Mouse (Mus musculus) kidney, adult 18-20 months (tissue): ENCODE results near the gene Kif21a.

Experiments
- DNase-seq: peaks from one replicate; pipeline ENCODE4 v3.0.0; 2021

The Kif21a gene

DNA sequence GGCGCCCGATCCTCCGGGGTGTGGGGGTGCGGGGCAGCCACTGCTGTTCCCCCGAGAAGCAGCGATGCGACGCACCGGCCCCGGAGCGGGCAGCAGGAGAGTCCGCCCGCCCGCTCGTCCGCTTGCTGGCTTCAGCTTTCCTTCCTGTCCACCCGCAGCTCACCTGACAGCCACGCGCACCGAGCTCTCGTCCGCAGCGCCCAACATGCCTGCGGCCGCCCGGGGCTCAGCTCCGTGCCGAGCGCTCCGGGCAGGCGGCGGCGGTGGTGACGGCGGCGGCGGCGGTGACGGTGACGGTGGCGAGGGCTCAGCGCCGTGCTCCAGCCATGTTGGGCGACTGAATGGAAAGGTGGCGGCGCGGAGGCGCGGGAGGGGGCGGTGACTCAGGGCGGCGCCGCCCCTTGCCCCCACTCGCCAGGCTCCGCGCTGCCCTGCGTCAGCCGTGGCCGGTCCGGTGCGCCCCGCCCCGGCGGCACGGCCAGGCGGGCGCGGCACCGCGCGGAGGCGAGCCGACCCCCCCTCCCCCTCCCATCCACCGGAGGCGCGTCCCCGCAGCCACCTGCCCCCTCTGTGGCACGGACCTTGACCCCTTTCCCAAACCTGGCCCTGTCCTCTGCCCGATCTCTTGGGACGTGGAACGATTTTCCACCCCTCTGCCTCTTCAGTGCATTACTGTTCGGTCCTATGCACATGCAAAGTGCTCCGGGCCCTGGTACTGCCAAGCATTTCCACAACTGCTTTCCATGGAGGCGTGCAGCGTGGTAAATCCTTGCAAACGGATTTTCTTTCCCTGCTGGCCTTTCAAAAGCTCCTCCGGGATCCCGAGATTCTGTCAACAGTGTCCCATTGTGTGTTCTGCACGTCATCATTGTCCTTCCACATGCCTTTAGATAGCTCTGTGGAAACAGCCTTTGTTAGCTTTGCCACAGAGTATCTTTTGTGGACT lies at the start of gene Kif21a:
TSS of gene Kif21a (minus strand) at position 453 of the 946 bp plus-strand sequence.
- DNase-seq, result peak; percentile 87

DNA sequence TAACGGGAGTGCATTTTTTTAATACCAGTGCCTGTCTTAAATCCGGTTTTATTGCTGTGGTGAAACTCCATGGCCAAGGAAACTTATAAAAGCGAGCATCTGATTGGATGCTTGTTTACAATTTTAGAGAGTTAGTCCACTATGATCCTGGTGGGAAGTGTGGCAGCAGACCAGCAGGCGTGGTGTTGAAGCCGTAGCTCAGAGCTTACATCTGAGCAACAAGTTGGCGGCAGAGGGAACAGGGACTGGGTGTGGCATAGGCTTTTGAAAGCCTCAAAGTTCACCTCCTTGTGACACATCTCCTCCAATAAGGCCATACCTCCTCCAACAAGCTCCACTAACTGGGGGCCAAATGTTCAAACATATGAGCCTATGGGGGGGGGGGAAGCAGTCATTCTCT lies 46.9 kb upstream of the Kif21a start:
- no peak for DNase-seq

DNA sequence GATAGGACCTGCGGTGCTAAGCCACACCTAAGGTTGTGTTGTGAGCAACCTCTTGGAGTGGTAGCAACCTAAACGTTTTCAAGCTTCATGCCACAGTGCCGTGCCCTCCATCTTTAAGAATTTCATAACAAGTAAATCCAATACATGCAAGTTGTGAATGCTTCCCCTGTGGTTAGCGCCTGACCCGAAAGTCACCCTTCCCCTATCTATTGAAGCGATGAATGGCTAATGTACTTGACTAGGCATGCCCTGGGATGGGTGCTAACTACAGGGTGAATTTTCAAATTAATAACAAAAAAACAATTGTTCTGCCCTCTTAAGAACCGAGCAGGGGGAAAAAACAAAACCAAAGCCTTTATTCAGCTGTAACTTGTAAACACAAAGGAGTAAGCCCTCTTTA lies 39.7 kb upstream of the Kif21a start:
- no peak for DNase-seq

DNA sequence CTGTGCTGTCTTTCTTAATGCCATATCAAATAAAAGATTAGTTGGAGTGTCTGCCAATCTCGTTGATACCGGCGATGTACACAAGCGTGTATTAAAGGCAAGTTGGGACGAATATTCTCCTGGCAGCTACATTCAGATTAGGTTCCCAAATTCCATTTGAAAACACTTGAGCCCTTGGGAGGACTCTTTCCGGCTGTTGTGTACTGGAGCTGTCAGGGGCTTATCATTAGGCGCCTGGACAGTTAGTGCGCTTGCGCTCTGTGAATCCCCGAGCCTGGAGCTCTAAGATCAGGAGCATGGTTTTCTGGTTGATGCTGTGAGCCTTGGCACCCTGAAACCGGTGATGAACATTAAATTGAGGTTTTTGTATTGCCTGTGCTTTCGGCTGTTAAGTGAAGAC lies 38.3 kb upstream of the Kif21a start:
- DNase-seq, result no peak

DNA sequence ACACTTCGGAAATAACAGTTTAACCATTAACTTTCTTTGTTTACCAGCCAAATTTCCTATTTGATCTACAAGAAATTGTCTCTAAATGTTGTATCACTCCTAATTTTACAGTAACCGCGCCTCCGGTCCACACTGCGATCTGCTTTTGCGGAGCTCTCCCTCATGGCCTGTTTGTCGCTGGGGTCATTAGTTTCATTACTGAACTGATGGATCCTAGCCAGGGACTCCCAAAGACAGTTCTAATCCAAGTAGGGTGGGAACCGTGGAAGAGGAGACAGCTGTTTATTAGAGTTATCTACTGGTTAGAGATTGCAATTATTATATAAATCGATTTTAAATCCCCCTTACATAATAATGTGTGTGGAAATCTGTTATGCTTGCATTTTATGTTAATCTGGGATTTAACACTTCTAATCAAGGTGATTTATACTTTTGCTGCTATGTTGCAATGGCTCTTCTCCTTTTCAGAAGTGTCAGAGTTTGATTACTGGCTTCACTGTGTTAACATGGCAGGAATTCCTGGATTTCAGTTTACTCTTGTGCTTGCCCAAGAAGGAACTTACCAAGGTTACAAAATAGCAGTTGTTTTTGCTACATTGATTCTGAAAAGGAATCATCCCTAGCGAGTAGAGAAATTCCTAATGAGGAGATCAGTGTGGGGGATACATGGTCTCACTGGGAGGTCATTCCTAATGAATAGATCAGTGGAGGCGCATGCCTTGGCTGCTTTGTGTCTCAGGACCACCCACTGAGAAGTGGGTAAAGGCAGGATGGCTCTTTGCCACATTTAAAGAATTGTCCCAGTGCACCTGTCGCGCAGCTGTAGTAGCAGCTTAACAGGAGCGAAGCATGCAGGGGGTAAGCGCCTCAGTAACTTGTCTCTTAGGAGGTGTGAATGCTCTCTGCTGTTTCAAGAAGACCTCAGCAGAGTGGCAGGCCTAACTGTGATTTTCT lies 28.0 kb upstream of the Kif21a start:
- DNase-seq, result no peak

DNA sequence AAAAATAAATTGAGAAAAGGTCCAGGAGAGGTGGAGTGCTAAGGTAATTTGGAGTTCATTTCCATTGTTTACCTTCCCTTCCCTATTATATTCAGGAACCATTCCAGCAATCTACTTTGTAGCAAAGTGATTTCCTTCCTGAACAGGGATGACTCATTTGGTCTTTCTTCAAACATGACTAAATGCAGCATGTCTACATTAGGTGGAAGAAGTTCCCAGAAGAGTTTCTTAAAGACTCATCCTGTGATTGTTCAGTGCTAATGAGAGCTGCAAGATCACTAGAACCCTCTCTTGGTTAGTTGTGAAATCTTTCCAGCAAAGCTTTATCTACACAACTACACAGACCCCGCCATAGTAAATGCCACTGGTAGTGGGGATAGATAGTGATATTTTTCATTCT lies 22.7 kb upstream of the Kif21a start:
- no peak for DNase-seq

DNA sequence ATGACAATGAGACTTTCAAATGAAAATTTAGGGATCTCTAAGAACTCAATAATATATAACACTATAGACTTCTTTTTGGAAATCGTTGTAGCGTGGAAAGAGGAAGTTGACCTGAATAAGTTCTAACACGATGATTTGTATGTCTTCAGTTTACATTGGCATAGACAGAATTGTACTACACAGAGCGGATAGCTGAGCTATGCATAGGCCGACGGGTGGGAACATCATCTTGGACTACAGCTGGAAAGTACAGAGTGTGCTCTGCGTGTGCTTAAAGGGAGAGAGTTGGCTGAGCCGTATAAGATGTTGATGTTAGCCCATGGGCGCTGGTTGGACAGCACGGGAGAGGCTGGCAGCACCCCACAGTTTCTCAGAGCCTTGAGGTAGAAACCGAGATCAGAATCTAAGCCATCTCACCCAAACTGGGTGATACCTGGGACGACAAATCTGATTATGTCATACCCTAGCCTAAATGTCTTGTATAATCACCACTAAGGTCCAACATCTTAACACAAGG lies 14.6 kb upstream of the Kif21a start:
- no peak for DNase-seq

DNA sequence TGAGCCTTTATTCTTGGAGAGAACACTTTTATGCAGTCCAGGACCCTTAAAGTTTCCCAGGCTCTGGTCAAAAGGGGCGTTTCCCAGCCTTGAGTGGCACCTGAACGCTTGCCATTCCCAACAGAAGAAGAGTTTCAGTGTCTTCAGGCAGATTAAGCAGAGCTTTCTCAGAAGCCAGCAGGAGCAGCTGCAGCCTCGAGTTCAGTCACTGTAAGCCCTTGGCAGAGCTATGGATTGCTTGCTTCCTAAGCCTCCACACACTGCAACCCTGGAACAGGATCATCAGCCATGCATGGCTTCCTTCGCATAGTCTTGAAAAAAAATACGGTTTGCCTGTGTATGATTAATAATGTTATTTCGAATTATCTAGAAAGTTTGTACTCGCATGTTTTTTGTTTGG lies 14.1 kb upstream of the Kif21a start:
- DNase-seq, result no peak

DNA sequence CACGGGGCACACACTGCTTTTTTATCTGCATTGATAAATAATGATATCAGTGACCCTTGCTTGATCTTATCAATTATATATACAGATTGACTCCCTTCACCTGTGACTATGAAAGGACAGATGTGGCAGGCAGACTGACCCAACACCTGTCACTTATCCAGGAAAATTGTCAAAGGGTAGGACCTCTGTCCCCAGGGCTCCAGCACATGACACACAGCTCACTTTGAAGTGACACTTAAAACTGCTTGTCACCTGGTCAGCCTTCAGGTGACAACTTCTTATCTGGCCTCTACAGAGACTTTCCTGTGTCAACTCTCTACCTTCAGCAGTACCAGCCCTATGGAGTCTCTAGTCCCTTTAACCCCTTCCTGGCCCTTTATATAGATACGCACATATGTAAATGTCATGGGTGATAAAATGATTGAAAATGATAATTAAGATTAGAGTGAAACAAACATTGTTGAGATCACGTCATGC lies 7.2 kb upstream of the Kif21a start:
- DNase-seq, result no peak

DNA sequence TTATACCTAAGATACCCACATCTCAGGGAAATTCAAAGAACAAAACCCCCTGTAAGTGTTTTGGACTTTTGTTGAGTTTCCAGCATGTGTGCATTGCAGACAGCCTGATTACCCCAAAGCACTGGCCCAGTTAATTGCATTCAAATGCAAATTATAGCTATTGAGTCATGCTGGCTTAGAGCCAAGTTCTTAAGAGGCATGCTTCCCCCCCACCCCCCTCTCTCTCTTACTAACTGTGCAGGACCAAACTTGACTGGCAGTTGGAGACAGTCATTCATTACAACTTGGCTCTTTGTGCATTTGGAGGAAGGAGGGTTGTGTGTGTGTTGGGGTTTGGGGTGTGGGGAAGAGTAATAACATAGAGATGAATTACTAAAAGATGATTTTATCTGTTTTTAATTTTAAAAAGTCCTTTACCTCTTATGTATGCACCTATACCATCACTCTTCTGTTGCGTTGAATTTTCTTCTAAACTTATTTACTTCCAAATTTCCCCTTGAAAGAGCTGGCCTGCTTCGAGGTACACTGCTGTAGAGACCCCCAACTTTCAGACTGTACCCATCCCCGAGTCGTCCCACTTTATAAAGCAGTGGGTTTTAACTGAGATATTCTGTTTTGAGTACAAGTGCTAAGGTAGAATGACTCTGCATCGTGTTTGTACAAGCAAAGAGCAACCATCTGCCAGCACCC lies 6.6 kb upstream of the Kif21a start:
- no peak for DNase-seq

DNA sequence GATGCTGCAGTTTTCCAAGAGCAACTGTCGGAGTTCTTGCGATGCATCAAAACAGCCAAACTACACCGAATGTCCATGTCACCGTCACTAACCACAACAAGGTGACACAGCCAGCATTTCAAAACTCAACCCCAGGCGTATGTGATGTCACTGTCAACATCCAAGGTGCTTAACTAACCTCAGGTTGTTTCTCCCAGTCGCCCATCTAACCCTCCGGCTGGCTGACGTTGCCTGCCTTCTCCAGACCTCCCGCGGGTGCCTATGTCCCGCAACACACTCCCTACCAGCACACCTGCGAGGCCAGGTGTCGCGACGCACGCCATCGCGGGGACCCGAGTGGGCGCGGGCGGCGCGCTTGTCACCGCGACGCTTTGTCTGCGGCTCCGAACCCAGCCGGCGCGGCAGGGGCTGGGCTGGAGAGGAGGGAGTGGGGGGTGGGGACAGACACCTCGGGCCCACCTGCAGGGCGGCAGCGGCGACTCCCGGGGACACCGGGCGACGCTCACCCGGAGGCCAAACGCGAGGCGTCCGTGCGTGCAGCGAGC lies 725 bp downstream of the Kif21a start:
- peak; percentile 29 for DNase-seq

DNA sequence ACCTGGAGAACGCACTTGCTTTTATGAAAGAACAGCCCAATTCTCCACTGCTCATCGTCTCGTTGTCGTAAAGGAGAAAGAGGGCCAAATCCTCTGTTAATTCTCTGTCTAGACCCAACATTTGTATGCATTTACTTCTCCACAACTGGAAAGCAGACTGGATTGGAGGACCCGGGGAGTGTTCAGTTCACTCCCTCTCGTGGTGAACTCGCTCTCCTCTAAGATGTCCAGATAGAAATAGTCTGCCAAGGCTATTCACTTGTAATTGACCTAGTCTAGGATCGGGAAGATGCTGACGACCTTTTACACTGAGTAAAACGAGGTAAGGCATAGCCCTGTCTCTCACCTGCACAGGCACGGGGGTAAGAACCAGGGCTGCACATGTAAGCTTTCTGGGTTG lies 2.1 kb downstream of the Kif21a start:
- DNase-seq, result no peak

DNA sequence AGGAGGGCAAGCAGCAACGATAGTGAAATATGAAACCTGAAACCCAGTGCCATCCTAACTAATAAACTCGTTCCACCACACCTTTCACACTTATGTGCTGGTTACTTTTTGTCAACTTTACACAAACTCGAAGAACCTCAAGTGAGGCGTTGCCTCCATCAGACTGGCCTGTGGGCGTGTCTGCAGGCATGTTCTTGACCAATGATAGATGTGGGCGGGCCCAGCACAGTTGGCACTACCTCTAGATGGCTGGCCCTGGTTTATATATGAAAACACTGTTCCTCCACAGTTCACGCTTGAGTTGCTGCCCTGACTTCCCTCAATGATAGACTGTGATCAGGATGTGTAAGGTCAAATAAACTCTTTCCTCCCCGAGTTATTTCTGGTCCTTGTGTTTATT lies 3.2 kb downstream of the Kif21a start:
- DNase-seq, result peak; percentile 48

DNA sequence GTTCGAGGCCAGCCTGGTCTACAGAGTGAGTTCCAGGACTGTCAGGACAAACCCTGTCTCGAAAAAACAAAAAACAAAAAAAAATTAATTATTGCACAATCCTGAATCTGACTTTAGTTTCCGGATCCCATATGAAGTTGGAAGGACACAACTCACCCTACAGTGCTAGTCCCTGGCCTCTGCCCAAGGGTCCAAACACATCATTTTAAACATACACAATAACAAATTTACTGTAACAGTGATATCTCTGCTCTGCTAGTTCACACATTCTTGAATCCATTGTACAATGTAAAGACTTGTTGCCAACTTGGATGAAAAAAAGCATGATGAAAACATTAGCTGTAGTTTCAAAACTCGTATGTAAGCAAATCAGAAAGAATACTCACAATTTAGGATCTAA lies 6.5 kb downstream of the Kif21a start:
- no peak for DNase-seq

DNA sequence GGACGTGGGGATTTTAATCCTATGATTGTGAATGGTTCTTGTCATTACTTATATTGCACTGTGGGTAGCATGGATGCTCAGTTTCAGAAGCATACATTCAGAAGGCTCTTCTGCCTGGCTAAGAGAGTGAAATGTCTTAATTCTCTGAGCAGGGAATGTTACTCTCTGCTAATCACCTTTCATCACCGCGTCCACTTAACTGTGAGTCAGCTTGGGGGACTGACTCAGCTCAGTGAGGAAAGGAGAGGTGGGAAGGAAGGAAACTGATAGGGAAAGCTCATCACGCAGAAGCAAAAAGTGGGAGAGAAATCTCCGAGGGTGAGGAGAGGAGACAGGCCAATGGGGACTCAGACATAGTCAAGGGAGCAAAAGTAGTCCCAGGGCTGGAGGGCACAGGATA lies 10.9 kb downstream of the Kif21a start:
- no peak for DNase-seq

DNA sequence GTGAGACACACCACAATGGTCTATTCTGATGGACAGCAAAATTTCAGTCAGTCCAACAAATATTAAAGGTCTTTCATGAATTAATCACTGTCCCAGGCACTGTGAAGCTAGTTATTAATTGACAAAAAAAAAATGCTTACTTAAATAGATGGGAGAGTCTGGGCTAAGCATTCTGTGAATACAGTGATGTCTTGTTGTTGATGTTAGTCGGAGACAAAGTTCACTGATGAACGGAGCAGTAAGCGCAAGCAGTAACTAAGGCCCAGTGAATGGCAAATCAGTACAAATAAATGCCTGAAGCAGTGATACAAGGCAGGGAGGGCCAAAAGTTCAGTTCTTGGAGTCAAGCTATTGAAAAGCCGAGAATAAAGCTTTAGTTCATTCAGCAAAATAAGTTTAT lies 15.7 kb downstream of the Kif21a start:
- DNase-seq, result no peak

DNA sequence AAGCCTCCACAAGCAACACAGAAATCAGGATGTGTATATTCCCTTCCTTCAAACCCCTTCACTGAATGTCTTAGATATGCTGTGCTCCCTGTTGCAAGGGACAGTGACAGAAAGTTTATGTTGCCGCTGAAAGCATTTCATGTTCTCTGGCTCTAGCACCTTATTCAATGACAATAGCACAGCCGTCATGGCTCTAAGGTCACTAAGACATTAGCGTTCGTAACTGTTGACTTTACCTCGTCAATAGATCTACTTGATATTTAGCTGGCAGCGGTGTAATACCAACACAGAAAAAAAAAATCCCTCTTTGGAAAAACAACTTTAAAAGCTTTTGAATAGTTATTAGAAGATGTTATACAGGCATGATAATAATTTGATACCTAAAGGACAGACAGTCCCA lies 16.2 kb downstream of the Kif21a start:
- no peak for DNase-seq

DNA sequence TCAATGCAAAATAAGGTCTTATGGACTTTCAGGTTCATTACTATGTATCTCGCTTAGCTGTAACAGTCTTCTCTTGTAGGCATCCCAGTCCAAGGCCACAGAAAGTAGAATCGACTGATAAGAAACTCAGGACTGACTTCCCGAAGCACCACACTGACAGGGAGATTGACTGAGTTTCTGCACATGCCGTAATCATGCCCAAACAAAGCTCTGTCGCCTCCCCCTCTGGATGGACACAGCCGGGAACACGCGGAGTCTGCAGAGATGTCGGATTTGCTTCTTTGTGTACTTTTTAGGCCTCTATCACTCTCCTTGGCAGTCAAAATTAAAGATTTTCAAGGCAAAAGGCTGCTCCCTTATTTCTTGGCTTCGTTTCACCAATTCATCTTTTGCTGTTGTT lies 20.8 kb downstream of the Kif21a start:
- no peak for DNase-seq

DNA sequence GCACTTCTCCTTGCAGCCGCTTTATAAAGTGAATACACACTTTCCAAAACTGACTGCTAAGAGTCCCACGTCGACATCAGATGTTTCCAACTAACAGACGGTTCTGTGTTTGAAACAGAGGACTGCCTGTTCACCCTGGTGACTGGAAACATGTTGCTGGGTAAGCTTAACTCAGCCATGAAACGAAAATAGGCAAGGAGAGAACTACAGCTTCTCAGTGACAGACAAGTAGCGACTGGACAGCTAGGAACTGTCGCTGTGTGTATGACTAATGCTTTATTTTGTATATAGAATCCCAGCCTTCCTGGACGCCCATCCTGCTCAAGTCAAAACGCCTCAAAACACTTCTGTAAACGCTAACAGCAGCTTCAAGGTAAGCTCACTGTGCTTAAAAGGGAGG lies 21.3 kb downstream of the Kif21a start:
- DNase-seq, result no peak

DNA sequence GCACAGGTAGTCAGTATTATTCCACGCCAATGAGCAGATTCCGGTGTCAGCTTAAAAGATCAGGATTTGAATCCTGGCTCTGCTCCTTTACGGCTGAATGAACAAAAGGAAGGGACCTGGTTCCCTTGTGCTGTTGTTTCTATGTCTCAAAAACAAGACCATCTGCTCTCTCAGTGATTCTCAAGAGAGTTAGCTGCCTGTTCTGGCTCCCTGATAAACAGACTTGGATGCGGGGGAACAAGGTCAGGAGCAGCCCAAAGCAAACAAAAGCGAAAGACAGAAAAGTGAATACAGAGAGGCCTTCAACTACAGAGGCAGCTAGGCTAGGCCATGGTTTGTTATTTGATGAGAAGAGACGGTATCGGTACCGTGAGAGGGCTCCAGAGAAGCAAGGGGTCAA lies 27.5 kb downstream of the Kif21a start:
- no peak for DNase-seq

DNA sequence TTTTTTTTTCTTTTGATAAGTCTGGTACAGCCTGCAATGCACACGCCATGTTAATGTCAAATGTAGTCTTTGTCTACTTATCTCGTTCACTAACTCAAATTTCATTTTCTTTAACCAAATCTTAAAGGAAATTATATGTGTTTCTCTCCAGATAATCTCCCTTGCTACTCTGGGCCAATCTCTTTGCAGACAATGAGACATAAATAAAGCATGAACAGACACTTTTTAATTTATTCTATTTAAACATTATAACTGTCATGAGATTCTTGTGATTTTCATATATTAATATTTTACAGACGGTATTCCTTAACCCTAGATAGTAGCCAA lies 30.9 kb downstream of the Kif21a start:
- no peak for DNase-seq

DNA sequence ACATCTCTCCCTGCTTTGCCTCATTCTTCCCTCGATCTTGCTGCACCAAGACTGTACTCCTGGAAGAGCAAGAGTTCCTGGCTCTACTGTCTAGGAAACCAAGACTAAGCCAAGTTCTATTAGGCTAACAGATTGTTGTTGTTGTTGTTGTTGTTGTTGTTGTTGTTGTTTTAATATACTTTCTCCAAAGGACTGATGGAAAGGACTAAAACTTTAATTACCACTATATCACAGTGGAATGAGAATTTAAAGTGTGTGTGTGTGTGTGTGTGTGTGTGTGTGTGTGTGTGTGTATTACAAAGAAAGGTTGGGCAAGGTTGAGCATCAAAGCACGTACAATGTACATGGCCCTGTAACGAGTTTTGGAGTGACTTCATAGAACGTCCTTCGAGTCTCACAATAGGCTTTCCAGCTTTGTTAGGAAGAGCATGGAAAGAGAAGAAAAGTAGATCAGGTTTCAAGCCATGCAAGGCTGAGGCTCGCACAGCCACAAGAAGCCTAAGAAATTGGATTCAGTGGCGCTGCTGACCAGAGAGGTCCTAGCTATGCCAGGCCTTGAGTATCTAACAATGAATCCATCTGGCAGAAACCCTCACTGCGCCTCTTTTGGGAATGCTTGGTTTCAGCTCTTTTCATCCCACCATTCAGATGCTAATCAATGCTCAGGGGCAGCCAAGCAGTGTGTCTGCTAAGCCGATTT lies 31.4 kb downstream of the Kif21a start:
- no peak for DNase-seq
